Mouse (Mus musculus) hindbrain, embryonic 11.5 days (tissue): ENCODE measurements at regions not wholly inside any gene's neighbourhood (a gene's known extent, or its start where the extent isn't known, plus 50 kb on each side); places are given as distances from the start of the nearest gene placed in this dataset.
"Not testable (repeated sequence)": the region's sequence is repeated elsewhere in the genome, so short reads cannot be mapped to it uniquely, and the experiment has no call there.

Experiments
- ATAC-seq: fragments of 200-750 bp; cut with Nextera tagmentation; 2 replicates; pipeline ENCODE4 v1.8.0; 2017; ENCODE audit warnings: mild to moderate bottlenecking, moderate TSS enrichment, moderate library complexity; ENCODE audit not compliant: low FRiP score
- DNase-seq: peaks from one replicate; pipeline ENCODE4 v3.0.0-alpha.2; 2015; ENCODE audit warnings: low spot score
- H3K27ac ChIP-seq: fragments of 300-500 bp; sonication (generic); 2 replicates; pipeline ENCODE4 v1.5.1; 2014; ENCODE audit warnings: mild to moderate bottlenecking, low read depth, low read length
- H3K27me3 ChIP-seq: fragments of 300-500 bp; sonication (generic); 2 replicates; pipeline ENCODE4 v1.6.1; 2014; ENCODE audit warnings: mild to moderate bottlenecking, low read length, moderate library complexity, mixed read lengths; ENCODE audit not compliant: control insufficient read depth, insufficient read depth
- H3K36me3 ChIP-seq: fragments of 300-500 bp; sonication (generic); 2 replicates; pipeline ENCODE4 v1.6.1; 2014; ENCODE audit warnings: mild to moderate bottlenecking, low read length, moderate library complexity, mixed read lengths; ENCODE audit not compliant: control insufficient read depth, insufficient read depth
- H3K4me1 ChIP-seq: fragments of 300-500 bp; sonication (generic); replicated peaks from 2 replicates; pipeline ENCODE4 v1.6.1; 2014; ENCODE audit warnings: low read length, mixed read lengths; ENCODE audit not compliant: control insufficient read depth, insufficient read depth
- H3K4me2 ChIP-seq: fragments of 300-500 bp; sonication (generic); replicated peaks from 2 replicates; pipeline ENCODE4 v1.6.1; 2014; ENCODE audit warnings: mild to moderate bottlenecking, low read depth, low read length
- H3K4me3 ChIP-seq: fragments of 300-500 bp; sonication (generic); 2 replicates; pipeline ENCODE4 v1.5.1; 2014; ENCODE audit warnings: low read depth, low read length
- H3K9ac ChIP-seq: fragments of 300-500 bp; sonication (generic); 2 replicates; pipeline ENCODE4 v1.6.1; 2014; ENCODE audit warnings: low read depth, low read length
- H3K9me3 ChIP-seq: fragments of 300-500 bp; sonication (generic); 2 replicates; pipeline ENCODE4 v1.6.1; 2016; ENCODE audit warnings: low read length; ENCODE audit not compliant: control insufficient read depth
- WGBS: fragments of 180-500 bp; shearing (Covaris S2); extraction: QIAGEN DNeasy Blood & Tissue Kit; methylation state at CpG from one replicate; pipeline ENCODE4 v1.1.7; 2014; 5-methylcytosine and 5-hydroxymethylcytosine counted together

GRCm38 (mm10) chr5:116991461-116991860, 124.5 kb downstream of the Suds3 start:
- no peak overlapping the region for H3K27ac ChIP-seq
- H3K4me1 ChIP-seq: no peaks in the 10 kb centered on the region
- no peak for ATAC-seq
- DNase-seq: no peak
- no peaks in the 10 kb centered on the region for H3K36me3 ChIP-seq
- H3K4me2 ChIP-seq: no peak overlapping the region
- H3K27me3 ChIP-seq: no peaks in the 10 kb centered on the region
- no peak overlapping the region for H3K4me3 ChIP-seq
- H3K9ac ChIP-seq: no peak overlapping the region
- 92% methylated on average over 6 of the region's 6 CpGs for WGBS
- H3K9me3 ChIP-seq: no peaks in the 10 kb centered on the region

- WGBS: 93% methylated on average over 4 of the region's 4 CpGs
- not testable (repeated sequence) for DNase-seq
Observed at GRCm38 (mm10) chr5:116971474-116971873, 144.4 kb downstream of the Suds3 start.

GRCm38 (mm10) chr5:116964171-116964570, 151.7 kb downstream of the Suds3 start:
- no peak for ATAC-seq
- Histone ChIP-seq H3K4me2 (no peak overlapping the region), H3K9ac (no peak overlapping the region), H3K9me3 (no peaks in the 10 kb centered on the region), H3K4me1 (no peaks in the 10 kb centered on the region), H3K27ac (no peak overlapping the region), H3K4me3 (no peak overlapping the region), H3K36me3 (no peaks in the 10 kb centered on the region), H3K27me3 (no peaks in the 10 kb centered on the region)
- 78% methylated on average over 7 of the region's 7 CpGs for WGBS
- no peak for DNase-seq

More at GRCm38 (mm10) chr5:116971474-116971873, 144.4 kb downstream of the Suds3 start:
- ATAC-seq, H3K27me3 ChIP-seq, H3K4me1 ChIP-seq, H3K36me3 ChIP-seq, H3K9ac ChIP-seq, H3K4me3 ChIP-seq, H3K9me3 ChIP-seq, H3K27ac ChIP-seq, H3K4me2 ChIP-seq: not testable (repeated sequence)

- DNase-seq (no peak), ATAC-seq (no peak)
- no peaks in the 10 kb centered on the region for H3K4me1 ChIP-seq
- 73% methylated on average over 2 of the region's 2 CpGs for WGBS
- H3K27me3 ChIP-seq: no peaks in the 10 kb centered on the region
- no peaks in the 10 kb centered on the region for H3K9me3 ChIP-seq
- H3K4me3 ChIP-seq: no peak overlapping the region
- no peak overlapping the region for H3K4me2 ChIP-seq
- H3K36me3 ChIP-seq: no peaks in the 10 kb centered on the region
- H3K27ac ChIP-seq: no peak overlapping the region
- H3K9ac ChIP-seq: no peak overlapping the region
Observed at GRCm38 (mm10) chr5:116963106-116963505, 152.8 kb downstream of the Suds3 start.

- H3K27ac ChIP-seq: no peak overlapping the region
- 83% methylated on average over 8 of the region's 8 CpGs for WGBS
- H3K9me3 ChIP-seq: no peaks in the 10 kb centered on the region
- no peaks in the 10 kb centered on the region for H3K27me3 ChIP-seq
- ATAC-seq (no peak), DNase-seq (no peak)
- no peak overlapping the region for H3K9ac ChIP-seq
- H3K4me2 ChIP-seq: no peak overlapping the region
- H3K4me1 ChIP-seq: no peaks in the 10 kb centered on the region
- H3K36me3 ChIP-seq: no peaks in the 10 kb centered on the region
- no peak overlapping the region for H3K4me3 ChIP-seq
Observed at GRCm38 (mm10) chr5:116960041-116960440, 155.9 kb downstream of the Suds3 start.

- Histone ChIP-seq H3K27ac (no peak overlapping the region), H3K4me1 (no peaks in the 10 kb centered on the region), H3K27me3 (no peaks in the 10 kb centered on the region), H3K4me3 (no peak overlapping the region), H3K4me2 (no peak overlapping the region), H3K9ac (no peak overlapping the region), H3K9me3 (no peaks in the 10 kb centered on the region), H3K36me3 (no peaks in the 10 kb centered on the region)
- no peak for DNase-seq
- no peak for ATAC-seq
- 86% methylated on average over 5 of the region's 5 CpGs for WGBS
Observed at GRCm38 (mm10) chr5:116958141-116958540, 157.8 kb downstream of the Suds3 start.

GRCm38 (mm10) chr5:116956572-116956971, 159.3 kb downstream of the Suds3 start:
- Histone ChIP-seq H3K4me3 (no peak overlapping the region), H3K9me3 (no peaks in the 10 kb centered on the region), H3K27me3 (no peaks in the 10 kb centered on the region), H3K9ac (no peak overlapping the region), H3K36me3 (no peaks in the 10 kb centered on the region), H3K4me2 (no peak overlapping the region), H3K4me1 (no peaks in the 10 kb centered on the region), H3K27ac (no peak overlapping the region)
- DNase-seq (peak; percentile 30), ATAC-seq (no peak)
- WGBS: 61% methylated on average over 13 of the region's 13 CpGs

GRCm38 (mm10) chr5:116950280-116950881, 165.5 kb downstream of the Suds3 start:
- 23% methylated on average over 3 of the region's 4 CpGs for WGBS
- ATAC-seq (no peak), DNase-seq (no peak)
- Histone ChIP-seq H3K9ac (no peak overlapping the region), H3K36me3 (no peaks in the 10 kb centered on the region), H3K9me3 (no peaks in the 10 kb centered on the region), H3K27me3 (no peaks in the 10 kb centered on the region), H3K4me2 (no peak overlapping the region), H3K4me3 (no peak overlapping the region), H3K27ac (no peak overlapping the region), H3K4me1 (no peaks in the 10 kb centered on the region)

- no peaks in the 10 kb centered on the region for H3K36me3 ChIP-seq
- ATAC-seq (no peak), DNase-seq (no peak)
- 78% methylated on average over 5 of the region's 5 CpGs for WGBS
- no peak overlapping the region for H3K4me2 ChIP-seq
- H3K9ac ChIP-seq: no peak overlapping the region
- H3K27ac ChIP-seq: no peak overlapping the region
- no peaks in the 10 kb centered on the region for H3K4me1 ChIP-seq
- H3K4me3 ChIP-seq: no peak overlapping the region
- H3K27me3 ChIP-seq: no peaks in the 10 kb centered on the region
- no peaks in the 10 kb centered on the region for H3K9me3 ChIP-seq
Observed at GRCm38 (mm10) chr5:116934585-116934984, 181.3 kb downstream of the Suds3 start.
